Mouse (Mus musculus) spleen, adult 2 months (tissue): ENCODE results near the gene Mn1.

Source experiments
- CTCF ChIP-seq: fragments of 200-500 bp; IDR thresholded peaks from 2 replicates; pipeline ENCODE4 v1.5.1; 2011; ENCODE audit warnings: mild to moderate bottlenecking, inconsistent platforms; ENCODE audit not compliant: insufficient read depth, insufficient read length, insufficient replicate concordance; ENCODE audit errors: extremely low read depth
- POLR2A ChIP-seq: fragments of 200-500 bp; IDR thresholded peaks from 2 replicates; pipeline ENCODE4 v1.6.1; 2011; ENCODE audit warnings: low read depth, low read length, inconsistent platforms

DNA sequence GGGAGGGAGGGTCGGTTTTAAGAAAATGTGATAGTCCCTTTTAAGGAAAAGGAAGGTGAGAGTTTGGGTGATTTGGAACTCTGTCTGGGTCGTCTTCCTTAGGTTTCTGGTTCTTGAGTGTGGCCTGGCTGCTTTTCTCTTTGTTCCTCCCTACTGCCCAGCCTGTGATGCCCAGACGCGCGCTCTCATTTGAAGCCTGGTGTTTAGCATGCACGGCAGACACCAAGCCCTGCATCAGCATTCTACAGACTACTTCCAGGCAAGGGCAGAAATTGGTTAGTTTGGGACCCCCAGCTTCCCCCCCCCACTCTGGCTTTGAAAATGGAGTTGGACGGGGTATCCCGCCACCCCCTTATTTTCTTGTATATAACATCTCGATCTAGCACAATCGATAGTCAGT is 5.8 kb downstream of the Mn1 start:
- TF ChIP-seq POLR2A (no peak), CTCF (no peak)
